Mouse (Mus musculus): ENCODE data around the gene Rdm1. TPM values are rescaled to one million over a fixed set of nuclear protein-coding genes. Genes with fewer than 3 reads are reported as not detected.

Rdm1 gene
- total and polyA plus RNA-seq, 3 experiments, result 6.5 to 6.8 TPM; not detected in 1

DNA sequence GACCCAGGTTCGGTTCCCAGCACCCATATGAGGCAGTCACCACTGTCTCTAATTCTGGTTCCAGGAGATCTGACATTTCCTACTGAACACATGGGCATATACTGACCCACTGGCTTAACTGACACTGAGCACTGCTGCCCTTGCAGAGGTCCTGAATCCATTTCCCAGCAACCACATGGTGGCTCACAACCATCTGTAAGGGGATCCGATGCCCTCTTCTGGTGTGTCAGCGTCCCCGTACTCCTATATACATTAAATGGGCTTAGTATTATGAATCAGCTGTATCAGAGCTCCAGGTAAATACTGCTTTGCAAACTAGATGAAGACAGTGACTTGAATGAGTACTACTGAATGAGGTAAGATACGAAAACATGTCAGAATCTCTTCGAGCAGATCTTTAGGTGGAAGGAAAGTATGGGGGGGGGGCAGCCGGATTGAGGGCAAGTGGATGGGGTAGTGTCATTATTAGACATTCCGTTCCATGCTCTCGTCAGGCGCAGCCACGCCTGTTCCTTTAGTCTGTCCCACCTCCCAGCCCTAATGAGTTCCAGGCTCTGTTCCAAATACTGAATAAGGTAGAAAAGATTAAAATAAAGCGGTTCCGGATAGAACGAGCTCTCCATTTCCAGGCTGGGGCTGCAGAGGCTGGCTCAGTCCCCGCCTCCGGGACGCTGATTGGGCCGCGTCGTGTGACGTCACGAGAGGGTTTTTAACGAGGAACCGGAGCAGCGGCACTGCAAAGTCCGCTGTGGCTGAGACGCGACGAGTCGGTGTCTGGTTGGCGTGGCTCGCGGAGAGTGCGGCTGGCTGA is 38.0 kb downstream of the Rdm1 start, which contains the start of gene Arl4d:
Gene Arl4d (plus strand): TSS at position 717 of the 811 bp plus-strand sequence.
- Histone ChIP-seq H3K4me1 (ENCODE audit: control insufficient read depth in 1 of 2, insufficient read depth in 2 of 2, low read length in 2 of 2) (peaks cover 5 to 42% of the 10 kb centered on the region in 2 experiments; a peak in 3 of 4 replicates), H3K27ac (ENCODE audit: control insufficient read depth, low read depth, low read length) (peak within 1 kb of the TSS; percentile 30), H3K9ac (ENCODE audit: control insufficient read depth, low read depth, low read length, poor library complexity, severe bottlenecking) (peak within 1 kb of the TSS; percentile 51)
- TF ChIP-seq ZKSCAN1 (IDR thresholded peaks at IDR 0.05; ENCODE audit: low read depth, low read length), result no peak
- TF ChIP-seq TBP (IDR thresholded peaks at IDR 0.05; ENCODE audit: low read depth, low read length), result peak; percentile 92
- TF ChIP-seq CTCF (IDR thresholded peaks at IDR 0.05 in 2 of 3, conservative IDR thresholded peaks at IDR 0.05 in 1 of 3; ENCODE audit: control insufficient read depth in 1 of 3, insufficient read depth in 1 of 3, low read depth in 2 of 3, low read length in 3 of 3, poor library complexity in 1 of 3, severe bottlenecking in 1 of 3), result peak; percentile 9 to 24 (median 10); a peak in 1 of 6 replicates
- TF ChIP-seq ELF1 (IDR thresholded peaks at IDR 0.05; ENCODE audit: low read depth, low read length), result peak; percentile 62
- TF ChIP-seq POLR2AphosphoS2 (IDR thresholded peaks at IDR 0.05; ENCODE audit: low read length), result 0 out of 2 replicates have a peak, but pooled peaks have one; percentile 50
- peak; percentile 57 for TF ChIP-seq MAX (IDR thresholded peaks at IDR 0.05; ENCODE audit: low read length)
- TF ChIP-seq BHLHE40 (IDR thresholded peaks at IDR 0.05; ENCODE audit: borderline replicate concordance, low read depth, low read length), result no peak
- peak; percentile 21; the same call in 1 of the 2 replicates for TF ChIP-seq HCFC1 (IDR thresholded peaks at IDR 0.05; ENCODE audit: low read depth, low read length)
- 0 out of 2 replicates have a peak, but pooled peaks have one; percentile 6 for TF ChIP-seq NRF1 (IDR thresholded peaks at IDR 0.05; ENCODE audit: insufficient read depth, low read depth, low read length, poor library complexity, severe bottlenecking)
- TF ChIP-seq MAZ (IDR thresholded peaks at IDR 0.05; ENCODE audit: low read depth, low read length), result no peak; the same call in 1 of the 2 replicates
- no peak for TF ChIP-seq MEF2A (IDR thresholded peaks at IDR 0.05; ENCODE audit: extremely low read depth, insufficient replicate concordance, low read depth, low read length, poor library complexity, severe bottlenecking)
- TF ChIP-seq EP300 (IDR thresholded peaks at IDR 0.05; ENCODE audit: low read depth in 1 of 2, low read length in 2 of 2), result peak; percentile 39 to 45; a peak in 2 of 4 replicates
- TF ChIP-seq TCF12 (IDR thresholded peaks at IDR 0.05; ENCODE audit: low read depth, low read length), result no peak
- no peak for TF ChIP-seq USF2 (IDR thresholded peaks at IDR 0.05; ENCODE audit: borderline replicate concordance in 1 of 2, insufficient read depth in 1 of 2, low read depth in 1 of 2, low read length in 2 of 2)
- TF ChIP-seq JUND (IDR thresholded peaks at IDR 0.05; ENCODE audit: low read depth, low read length), result no peak
- no peak for TF ChIP-seq SMC3 (IDR thresholded peaks at IDR 0.05; ENCODE audit: low read depth, low read length)
- 0 out of 2 replicates have a peak, but pooled peaks have one; percentile 18 for TF ChIP-seq MYB (IDR thresholded peaks at IDR 0.05; ENCODE audit: low read depth, low read length)
- no peak for TF ChIP-seq KAT2A (conservative IDR thresholded peaks at IDR 0.05; ENCODE audit: low read depth, low read length)
- no peak for TF ChIP-seq USF1 (IDR thresholded peaks at IDR 0.05; ENCODE audit: low read depth, low read length)
- TF ChIP-seq MXI1 (IDR thresholded peaks at IDR 0.05; ENCODE audit: low read depth, low read length), result peak; percentile 77
- TF ChIP-seq E2F4 (IDR thresholded peaks at IDR 0.05; ENCODE audit: borderline replicate concordance, low read depth, low read length), result no peak
- TF ChIP-seq CHD2 (IDR thresholded peaks at IDR 0.05; ENCODE audit: low read length), result no peak
- TF ChIP-seq SIN3A (IDR thresholded peaks at IDR 0.05; ENCODE audit: low read length), result peak; percentile 74
- TF ChIP-seq CHD1 (IDR thresholded peaks at IDR 0.05; ENCODE audit: low read depth, low read length), result no peak
- peak; percentile 85 for TF ChIP-seq NELFE (IDR thresholded peaks at IDR 0.05; ENCODE audit: low read depth, low read length)
- TF ChIP-seq RCOR1 (IDR thresholded peaks at IDR 0.05; ENCODE audit: low read depth, low read length), result no peak
- TF ChIP-seq POLR2AphosphoS5 (IDR thresholded peaks at IDR 0.05; ENCODE audit: borderline replicate concordance, low read depth, low read length), result no peak
- peak; percentile 81 for TF ChIP-seq ZMIZ1 (IDR thresholded peaks at IDR 0.05; ENCODE audit: low read depth, low read length)
- no peak for TF ChIP-seq ZC3H11A (IDR thresholded peaks at IDR 0.05; ENCODE audit: low read depth, low read length)
- TF ChIP-seq ETS1 (IDR thresholded peaks at IDR 0.05; ENCODE audit: low read depth, low read length), result peak; percentile 56
- TF ChIP-seq MYC (IDR thresholded peaks at IDR 0.05; ENCODE audit: low read depth, low read length), result peak; percentile 58; the same call in 1 of the 2 replicates
- no peak for TF ChIP-seq MAFK (IDR thresholded peaks at IDR 0.05; ENCODE audit: borderline replicate concordance, low read depth, low read length)
- TF ChIP-seq RAD21 (IDR thresholded peaks at IDR 0.05; ENCODE audit: low read depth, low read length), result no peak
- TF ChIP-seq GABPA (IDR thresholded peaks at IDR 0.05; ENCODE audit: low read depth, low read length), result no peak
- TF ChIP-seq TAL1 (IDR thresholded peaks at IDR 0.05; ENCODE audit: low read length), result peak; percentile 27; the same call in 1 of the 2 replicates

More for the DNA sequence above, 38.0 kb downstream of the Rdm1 start, which contains the start of gene Arl4d:
- DNase-seq (ENCODE audit: low read depth, low spot score), result peak; percentile 98
- Histone ChIP-seq H3K27me3 (ENCODE audit: control insufficient read depth in 1 of 2, insufficient read depth in 2 of 2, low read length in 2 of 2) (no peaks in the 10 kb centered on the region), H3K9me3 (replicated peaks; ENCODE audit: insufficient read depth, low read length) (no peaks in the 10 kb centered on the region), H3K4me3 (ENCODE audit: control insufficient read depth in 1 of 2, insufficient read depth in 1 of 2, low read depth in 2 of 2, low read length in 2 of 2) (peak within 1 kb of the TSS; percentile 59 to 66), H3K79me2 (ENCODE audit: control insufficient read depth, insufficient read depth, low read length, poor library complexity) (no peaks in the 10 kb centered on the region), H3K36me3 (ENCODE audit: control insufficient read depth in 1 of 2, insufficient read depth in 2 of 2, low read length in 2 of 2) (peaks cover 0 to 24% of the 10 kb centered on the region in 2 experiments; a peak in 2 of 4 replicates)
